Mouse (Mus musculus): ENCODE measurements around the gene Hist1h2ah. TPM values are rescaled to one million over a fixed set of nuclear protein-coding genes. Genes with fewer than 3 reads are reported as not detected.

Gene Hist1h2ah
- total RNA-seq, 2 experiments from 2014 or later = 2,588 TPM; not detected in 1

DNA sequence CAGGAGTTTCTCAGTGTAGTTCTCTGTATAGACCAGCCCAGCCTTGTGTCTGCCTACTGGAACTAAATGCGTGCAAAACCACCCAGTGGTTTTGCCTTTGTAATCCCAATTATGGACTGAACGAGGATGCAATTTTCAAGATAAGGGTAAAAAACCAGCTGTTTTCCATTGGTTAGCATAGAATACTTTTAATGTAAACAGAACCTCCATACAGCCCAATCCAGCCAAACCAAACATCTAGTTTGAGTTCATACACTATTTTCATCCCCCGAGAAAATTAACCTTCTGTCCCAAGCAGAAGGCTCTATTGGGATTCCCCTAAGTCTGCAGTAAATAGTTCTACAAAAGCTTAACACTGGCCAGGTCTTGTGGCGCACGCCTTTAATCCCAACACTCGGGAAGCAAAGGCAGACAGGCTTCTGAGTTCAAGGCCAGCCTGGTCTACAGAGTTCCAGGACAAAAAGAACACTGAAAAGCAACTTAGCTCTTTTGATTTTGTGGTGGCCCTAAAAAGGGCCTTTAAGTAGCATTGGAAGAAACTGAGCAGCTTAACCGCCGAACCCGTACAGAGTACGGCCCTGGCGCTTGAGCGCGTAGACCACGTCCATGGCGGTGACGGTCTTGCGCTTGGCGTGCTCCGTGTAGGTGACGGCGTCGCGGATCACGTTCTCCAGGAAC, 5.2 kb upstream of the Hist1h2ah start:
- ATAC-seq (replicated peaks; ENCODE audit: poor library complexity, severe bottlenecking) = 0 out of 2 replicates have a peak, but pooled peaks have one; percentile 7

DNA sequence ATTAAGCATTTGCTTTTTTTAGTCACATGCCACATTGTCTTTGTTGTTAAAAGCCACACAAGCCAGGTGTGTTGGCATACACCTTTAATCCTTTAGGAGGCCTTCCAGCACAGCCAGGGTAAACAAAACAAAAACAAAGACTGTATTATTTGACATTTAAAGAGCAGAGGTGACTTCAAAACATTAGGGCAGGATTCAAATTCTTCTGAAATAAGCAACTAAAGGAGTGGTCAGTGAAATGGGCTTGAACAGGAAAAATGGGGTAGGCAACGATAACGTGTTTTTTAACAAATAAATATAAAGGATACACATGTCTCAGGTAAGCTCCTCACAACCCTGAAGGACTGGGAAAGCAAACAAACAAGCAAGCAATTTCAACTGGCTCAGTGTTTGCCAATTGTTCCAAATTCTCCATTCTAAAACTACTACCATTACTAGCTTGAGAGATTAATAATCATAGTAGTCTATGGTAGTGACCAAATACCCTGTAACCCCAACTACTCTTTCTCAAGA, 4.6 kb upstream of the Hist1h2ah start:
- ATAC-seq (replicated peaks; ENCODE audit: poor library complexity, severe bottlenecking) = no peak

DNA sequence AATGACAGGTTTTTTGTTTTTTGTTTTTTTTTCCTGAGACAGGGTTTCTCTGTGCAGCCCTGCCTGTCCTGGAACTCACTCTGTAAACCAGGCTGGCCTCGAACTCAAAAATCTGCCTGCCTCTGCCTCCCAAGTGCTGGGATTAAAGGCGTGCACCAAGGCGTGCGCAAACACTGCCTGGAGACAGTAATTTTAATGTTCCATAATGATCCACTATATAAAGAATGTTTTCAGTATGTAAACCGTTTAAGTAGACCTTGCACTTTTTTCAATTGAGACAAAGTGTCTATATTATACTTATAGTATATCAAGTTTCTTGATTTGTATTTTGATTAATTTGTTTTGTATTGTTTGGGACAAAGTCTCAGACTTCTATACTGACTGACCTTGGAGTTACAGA, 4.0 kb upstream of the Hist1h2ah start:
- no peak for ATAC-seq (replicated peaks; ENCODE audit: poor library complexity, severe bottlenecking)

DNA sequence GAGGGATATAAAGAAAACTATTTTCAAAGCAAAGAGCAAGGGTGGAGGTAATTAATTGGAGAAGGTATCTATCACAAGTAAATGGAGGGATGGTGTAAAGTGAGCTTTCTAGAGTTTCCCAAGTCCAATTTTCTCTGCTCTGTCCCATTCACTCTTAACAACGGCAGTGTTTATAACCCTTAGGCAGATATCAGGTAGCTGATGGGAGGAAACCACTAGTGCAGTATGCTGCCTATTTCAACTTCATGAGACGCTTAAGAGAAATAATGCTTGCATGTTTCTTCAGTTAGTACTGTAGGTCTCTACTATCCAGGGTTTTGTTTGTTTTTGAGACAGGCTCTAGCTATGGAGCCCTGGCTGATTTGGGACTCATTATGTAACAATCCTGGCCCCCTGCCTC, 2.0 kb upstream of the Hist1h2ah start:
- ATAC-seq (replicated peaks; ENCODE audit: poor library complexity, severe bottlenecking) = no peak

DNA sequence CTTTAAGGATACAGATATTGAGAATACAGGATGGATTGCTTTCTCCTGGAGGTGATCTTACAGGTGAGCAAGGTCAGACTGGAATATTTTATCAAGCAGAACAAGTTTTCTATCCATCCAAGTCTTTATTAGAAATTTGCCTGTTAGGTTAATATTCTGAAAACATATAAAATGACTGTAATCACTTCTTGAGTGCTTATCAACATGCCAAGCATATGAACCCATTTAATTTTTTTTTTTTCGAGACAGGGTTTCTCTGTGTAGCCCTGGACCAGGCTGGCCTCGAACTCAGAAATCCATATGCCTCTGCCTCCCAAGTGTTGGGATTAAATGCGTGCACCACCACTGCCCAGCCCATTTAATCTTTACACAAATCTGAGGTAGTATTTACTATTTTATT, 1.6 kb upstream of the Hist1h2ah start:
- ATAC-seq (replicated peaks; ENCODE audit: poor library complexity, severe bottlenecking) = no peak

DNA sequence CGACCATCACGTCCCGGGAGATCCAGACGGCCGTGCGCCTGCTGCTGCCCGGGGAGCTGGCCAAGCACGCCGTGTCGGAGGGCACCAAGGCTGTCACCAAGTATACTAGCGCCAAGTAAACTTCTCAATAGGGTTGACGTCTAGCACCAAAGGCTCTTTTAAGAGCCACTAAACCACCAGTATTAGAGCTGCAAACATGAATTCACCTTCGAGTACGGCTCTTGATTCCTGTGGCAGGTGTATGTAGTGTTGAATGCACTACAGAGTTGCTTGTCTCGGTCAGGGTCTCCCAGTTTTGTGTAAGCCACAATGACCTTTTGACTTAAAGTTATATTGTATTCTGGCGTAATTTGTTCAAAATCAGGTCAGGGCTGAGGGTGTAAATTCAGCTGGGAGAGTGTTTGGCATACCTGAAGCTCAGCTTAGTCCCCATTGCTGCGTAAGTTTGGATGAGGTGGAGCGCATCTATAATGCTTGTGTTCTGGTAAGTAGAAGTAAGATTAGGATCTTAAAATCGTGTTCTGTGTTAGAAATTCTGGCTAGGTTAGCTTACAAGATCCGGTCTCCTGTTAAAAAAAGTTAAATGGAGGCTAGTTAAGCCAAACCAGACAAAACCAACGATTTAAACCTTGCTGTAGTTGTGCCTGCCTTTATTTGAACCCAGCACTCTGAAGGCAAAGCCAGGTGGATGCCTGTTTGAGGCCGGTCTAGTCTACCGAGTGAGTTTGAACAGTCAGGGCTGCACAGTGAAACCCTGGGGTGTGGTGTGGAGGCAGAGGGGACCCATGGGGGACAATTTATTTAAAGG, 985 bp upstream of the Hist1h2ah start:
- peak; percentile 24; the same call in 1 of the 2 replicates for ATAC-seq (replicated peaks; ENCODE audit: poor library complexity, severe bottlenecking)

DNA sequence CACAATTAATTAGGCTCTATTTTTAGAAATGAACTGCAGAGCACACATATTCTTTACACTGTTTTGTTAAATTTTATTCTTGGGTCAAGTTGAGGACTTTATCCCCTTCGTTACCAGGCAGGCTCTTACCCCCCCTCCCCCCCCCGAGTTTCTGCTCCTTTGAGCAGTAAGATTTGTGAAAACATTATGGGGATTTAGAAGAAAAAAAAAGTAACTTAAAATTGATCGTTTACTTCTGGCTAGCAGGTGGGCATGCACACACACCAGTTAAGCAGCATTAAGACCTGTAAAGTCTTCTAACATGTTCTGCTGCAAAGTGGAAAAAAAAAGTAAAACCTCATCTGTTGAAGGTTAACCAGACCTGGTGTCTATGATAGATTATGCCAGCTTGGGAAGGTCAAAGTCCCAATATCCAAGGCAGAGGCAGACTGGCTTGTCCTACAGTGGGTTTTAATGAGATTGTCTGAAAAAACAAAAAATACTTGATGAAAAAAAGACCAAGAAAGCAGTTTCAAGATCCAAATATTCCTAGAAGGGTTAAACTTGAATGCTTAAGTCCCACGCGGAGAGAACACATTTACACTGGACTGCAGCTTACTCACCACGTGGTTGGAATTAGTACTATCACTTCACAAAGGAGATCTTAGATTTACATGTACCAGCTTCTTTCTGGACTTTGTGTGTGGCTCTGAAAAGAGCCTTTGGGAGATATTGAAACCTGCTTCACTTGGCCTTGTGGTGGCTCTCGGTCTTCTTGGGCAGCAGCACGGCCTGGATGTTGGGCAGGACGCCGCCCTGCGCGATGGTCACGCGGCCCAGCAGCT, 713 bp downstream of the Hist1h2ah start:
- no peak for ATAC-seq (replicated peaks; ENCODE audit: poor library complexity, severe bottlenecking)

DNA sequence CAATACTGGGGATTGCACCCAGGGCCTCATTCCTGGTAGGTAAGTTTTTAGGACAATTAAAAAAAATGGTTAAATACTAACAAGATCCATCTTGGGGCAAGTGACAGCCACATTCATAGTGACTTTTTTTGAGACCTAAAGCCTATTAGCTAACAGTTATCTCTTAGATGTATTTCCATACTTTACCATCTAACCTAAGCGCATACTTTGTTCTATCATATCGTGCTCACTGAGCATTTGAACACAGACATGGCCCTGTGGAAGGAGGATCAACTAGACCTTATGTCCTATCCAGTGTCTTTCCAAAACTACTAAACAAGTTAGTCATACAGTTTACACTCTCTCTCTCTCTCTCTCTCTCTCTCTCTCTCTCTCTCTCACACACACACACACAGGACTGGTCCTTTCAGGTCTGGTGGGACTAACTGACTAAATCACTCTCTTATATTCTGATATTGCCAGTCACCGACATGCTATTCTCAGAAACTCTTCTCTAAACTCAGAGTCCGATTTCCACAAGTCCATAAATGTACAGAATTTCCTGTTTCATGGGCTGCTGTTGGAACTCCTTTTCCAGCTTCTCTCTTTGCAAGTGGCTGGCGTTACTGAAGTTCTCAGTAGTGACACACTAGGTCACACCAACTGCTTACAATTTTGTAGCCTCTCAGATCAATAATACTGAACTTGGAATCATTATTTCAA, 1.5 kb downstream of the Hist1h2ah start:
- no peak for ATAC-seq (replicated peaks; ENCODE audit: poor library complexity, severe bottlenecking)

DNA sequence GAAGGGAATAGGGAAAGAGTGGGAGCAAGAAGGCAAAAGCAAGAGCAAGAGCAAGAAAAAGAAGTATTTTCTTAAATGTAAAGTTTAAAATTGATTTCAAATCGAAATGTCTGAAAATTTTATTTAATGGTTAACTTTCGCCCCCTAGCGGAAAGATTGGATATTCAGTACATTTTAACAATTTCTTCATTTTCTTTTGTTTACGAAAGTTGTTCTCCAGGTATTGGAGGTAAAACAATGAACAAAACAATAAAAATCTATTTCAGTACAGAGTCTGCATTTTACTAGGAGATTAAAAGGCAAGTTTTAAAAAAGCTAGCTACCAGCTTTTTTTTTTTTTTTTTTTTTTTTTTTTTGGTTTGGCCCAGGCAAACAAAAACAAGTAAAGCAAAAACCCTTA, 4.9 kb downstream of the Hist1h2ah start:
- no peak for ATAC-seq (replicated peaks; ENCODE audit: poor library complexity, severe bottlenecking)

DNA sequence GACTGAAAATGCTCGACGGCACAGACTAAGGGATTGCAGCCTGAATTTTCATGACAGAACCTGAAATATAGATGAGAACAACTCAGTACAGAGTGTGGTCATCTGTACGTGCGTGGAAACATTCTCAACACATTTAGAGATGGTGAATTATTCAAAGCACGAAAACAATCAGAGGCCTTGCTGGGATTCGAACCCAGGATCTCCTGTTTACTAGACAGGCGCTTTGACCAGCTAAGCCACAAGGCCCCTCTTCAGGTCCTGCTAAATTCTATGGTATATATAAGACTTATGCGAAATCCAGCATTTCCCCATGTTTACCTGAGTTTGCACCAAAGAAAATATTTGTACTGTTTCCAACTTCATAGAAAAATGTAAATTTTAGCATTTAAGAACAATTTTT, 5.4 kb downstream of the Hist1h2ah start:
- ATAC-seq (replicated peaks; ENCODE audit: poor library complexity, severe bottlenecking) = no peak

DNA sequence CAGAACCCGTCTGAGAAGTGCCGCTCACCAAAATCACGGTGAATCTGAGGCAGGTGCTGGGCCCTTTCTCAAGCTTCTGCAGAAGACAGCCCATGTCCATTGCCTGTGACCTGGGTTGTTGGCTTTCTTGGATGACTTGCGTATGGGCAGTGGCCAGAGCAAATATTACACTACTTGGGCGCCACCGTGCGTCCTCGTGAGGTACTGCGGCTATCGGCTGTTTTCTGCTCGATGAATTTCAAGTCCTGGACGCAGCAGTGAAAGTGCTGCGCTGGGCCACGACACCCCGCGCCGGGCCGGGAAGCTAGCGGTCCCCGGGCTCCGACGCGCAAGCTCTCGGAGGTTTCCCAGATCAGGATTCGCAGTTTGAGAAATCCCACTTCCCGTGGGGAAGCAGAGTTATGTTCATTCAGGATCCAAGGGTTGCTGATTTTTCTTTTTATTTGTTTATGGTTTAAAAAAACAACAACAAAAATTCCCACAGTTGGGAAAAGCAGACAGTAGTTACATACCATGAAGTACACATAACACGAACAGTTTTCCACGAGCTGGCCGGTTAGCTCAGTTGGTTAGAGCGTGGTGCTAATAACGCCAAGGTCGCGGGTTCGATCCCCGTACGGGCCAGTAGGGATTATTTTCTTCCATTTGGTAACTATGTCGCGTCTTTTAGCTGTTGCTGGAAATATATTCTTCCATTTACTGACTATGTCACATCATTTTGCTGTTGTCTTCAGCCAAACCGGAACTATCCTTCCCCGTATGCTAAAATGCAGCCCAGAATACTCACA, 6.5 kb downstream of the Hist1h2ah start:
- peak; percentile 95 for ATAC-seq (replicated peaks; ENCODE audit: poor library complexity, severe bottlenecking)

DNA sequence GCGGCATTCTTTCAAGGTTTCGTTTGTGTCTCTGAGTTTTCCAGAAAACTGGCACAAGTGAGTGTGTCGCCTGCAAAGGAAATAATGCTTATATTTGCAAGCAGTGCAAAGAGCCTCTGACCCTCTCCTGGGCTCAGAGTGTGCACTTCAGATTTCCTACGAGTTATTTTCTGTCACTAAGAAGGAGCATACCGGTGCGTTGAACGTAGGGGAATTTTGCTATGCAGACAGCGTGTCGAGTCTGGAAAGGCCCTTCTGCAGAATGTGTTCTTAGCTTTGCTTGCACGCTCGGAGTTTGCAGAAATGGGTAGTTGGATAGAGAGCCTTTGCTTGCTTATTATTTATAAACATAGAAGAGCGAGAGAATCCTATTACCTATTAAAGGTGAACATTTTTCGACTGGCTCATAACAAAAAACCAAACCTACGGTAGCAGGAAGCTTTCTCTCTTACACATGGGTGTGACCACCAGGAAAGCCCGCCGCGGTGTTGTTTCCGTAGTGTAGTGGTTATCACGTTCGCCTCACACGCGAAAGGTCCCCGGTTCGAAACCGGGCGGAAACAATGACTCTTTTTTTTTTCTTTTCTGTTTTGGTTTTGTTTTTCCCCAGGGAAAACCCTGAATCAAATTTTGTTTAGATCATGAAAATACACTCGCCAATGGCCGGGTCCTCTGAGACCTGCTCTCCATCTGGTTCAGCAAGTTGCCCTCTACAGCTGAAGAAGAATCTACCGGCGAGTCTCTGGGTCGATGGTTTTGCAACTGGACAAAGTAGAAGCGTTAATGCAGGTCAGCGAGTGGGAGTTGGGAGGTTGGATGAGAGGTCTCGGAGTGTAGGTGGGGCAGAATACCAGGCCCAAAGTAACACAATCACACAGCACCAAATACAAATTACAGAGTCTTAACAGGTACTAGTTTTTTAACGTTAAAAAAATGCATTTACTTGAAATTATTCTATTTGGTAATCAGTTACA, 9.0 kb downstream of the Hist1h2ah start:
- ATAC-seq (replicated peaks; ENCODE audit: poor library complexity, severe bottlenecking) = peak; percentile 31; the same call in 1 of the 2 replicates

DNA sequence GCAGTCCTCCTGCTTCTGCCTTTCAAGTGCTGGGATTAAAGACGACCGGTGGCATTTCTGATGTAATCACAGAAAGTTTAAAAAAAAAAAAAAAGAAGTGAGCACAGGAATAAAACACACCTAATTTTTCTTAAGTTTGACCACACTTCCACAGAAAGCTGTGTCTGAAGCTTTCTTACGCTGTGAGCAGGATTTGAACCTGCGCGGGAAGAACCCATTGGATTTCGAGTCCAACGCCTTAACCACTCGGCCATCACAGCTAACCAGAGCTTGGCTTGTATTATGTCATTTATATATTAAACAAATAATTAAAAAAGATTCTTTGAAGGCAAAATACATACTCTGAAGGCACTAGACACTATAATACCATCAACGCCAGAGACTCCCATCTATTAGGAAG, 13.1 kb downstream of the Hist1h2ah start:
- peak; percentile 72 for ATAC-seq (replicated peaks; ENCODE audit: poor library complexity, severe bottlenecking)

DNA sequence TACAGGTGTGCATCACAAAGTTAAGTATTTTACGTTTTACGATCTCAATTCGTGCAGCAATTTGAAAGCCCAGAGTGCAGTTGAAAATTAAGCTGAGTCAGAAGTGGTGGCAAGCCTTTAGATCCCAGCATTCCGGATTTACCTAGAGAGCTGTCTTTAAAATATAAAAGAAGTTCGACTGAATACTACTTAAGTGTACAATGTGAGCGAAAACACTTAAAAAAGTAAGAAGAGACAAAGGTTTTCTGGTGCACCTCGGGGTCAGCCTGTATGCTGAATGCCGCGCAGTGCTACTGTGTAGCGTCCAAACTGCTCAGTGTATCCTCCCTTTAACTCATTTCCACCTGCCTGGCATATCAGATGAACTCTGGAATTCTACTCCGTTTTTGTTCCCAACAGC, 13.8 kb downstream of the Hist1h2ah start:
- ATAC-seq (replicated peaks; ENCODE audit: poor library complexity, severe bottlenecking) = no peak

DNA sequence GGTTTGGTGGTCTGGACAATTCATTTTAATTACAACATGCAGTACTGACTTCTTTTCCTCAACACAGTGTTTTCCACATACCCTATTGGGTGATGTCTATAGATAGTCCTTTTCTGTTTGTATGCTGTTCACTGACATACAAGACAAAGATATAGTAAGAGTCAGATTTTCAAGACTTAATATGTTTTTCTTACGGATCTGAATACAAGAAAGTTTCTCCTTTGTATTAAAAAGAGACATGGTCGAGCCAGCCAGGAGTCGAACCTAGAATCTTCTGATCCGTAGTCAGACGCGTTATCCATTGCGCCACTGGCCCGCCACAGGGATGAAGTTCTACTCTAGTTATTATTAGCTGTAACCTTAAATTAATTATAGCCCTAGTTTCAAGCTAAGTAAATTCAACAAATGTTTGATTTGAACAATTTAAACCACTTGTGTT, 14.4 kb downstream of the Hist1h2ah start:
- peak; percentile 47 for ATAC-seq (replicated peaks; ENCODE audit: poor library complexity, severe bottlenecking)

DNA sequence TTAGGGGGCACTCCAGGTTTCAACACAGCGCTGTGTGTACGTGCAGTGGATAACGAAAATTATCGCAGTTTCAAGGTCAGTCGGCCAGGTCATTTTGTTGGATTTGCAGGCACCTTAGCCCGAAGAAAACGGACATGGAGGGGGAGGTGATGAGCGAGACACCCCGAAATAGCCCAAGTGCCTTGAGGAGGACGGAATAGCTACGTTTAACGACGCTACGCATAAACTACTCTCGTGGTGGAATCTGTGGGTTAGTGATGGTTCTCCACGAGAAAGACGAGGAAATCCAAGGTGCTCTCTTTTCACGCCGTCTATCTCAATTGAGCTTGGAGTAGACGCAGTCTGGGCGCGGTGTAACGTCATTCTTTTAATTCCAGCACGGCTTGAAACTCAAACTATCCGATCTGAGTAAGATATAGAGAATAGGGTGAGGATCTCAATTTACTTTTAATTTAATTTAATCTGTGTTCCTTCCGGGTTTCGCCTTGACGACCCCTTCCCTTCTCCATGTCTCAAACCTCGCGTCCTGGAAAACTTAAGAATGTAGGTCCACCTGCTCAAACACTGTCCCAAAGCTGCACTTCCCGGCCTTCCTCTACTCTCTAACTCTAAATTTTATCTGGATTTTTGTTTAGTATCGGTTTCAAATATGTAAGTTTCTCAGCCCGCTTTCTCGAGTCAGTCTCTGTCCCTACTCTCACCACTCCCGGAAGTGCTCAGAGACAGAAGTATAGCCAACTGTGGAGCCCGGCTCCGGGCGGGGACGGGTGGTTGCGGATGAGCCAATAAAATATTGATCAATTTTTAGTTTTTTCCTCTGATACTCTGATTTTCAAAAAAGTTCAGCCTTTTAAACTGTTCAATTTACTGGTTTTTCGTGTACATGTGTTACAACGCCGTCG, 15.2 kb downstream of the Hist1h2ah start:
- ATAC-seq (replicated peaks; ENCODE audit: poor library complexity, severe bottlenecking) = peak; percentile 50
